Mouse (Mus musculus) thymus, postnatal 14 days (tissue): ENCODE measurements around the gene Dtnb.

Experiments used
- DNase-seq: peaks from one replicate; pipeline ENCODE4 v3.0.0; 2021

Gene Dtnb

GRCm38 (mm10) chr12:3808396-3808981 lies 236.3 kb downstream of the Dtnb start:
- DNase-seq, result no peak

GRCm38 (mm10) chr12:3809520-3810180 lies 237.5 kb downstream of the Dtnb start:
- no peak for DNase-seq

- no peak for DNase-seq
These were observed 238.3 kb downstream of the Dtnb start for GRCm38 (mm10) chr12:3810455-3810854.

- DNase-seq, result no peak
These were observed 239.4 kb downstream of the Dtnb start for GRCm38 (mm10) chr12:3811596-3811995.

GRCm38 (mm10) chr12:3812251-3812650 lies 240.1 kb downstream of the Dtnb start:
- no peak for DNase-seq

GRCm38 (mm10) chr12:3813138-3813537 lies 241.0 kb downstream of the Dtnb start:
- no peak for DNase-seq

GRCm38 (mm10) chr12:3815386-3815785 lies 243.2 kb downstream of the Dtnb start:
- no peak for DNase-seq

- DNase-seq, result no peak
These were observed 244.9 kb downstream of the Dtnb start for GRCm38 (mm10) chr12:3817033-3817432.

- DNase-seq, result no peak
These were observed 245.4 kb downstream of the Dtnb start for GRCm38 (mm10) chr12:3817566-3817965.

- DNase-seq, result no peak
These were observed 247.7 kb downstream of the Dtnb start for GRCm38 (mm10) chr12:3819899-3820298.

GRCm38 (mm10) chr12:3823408-3823807 lies 251.2 kb downstream of the Dtnb start:
- DNase-seq, result peak; percentile 35

GRCm38 (mm10) chr12:3824906-3825713 lies 252.9 kb downstream of the Dtnb start:
- no peak for DNase-seq

- no peak for DNase-seq
These were observed 253.5 kb downstream of the Dtnb start for GRCm38 (mm10) chr12:3825714-3826080.

GRCm38 (mm10) chr12:3827771-3828170 lies 255.6 kb downstream of the Dtnb start:
- no peak for DNase-seq
